Mouse (Mus musculus) urinary bladder, adult 18-20 months (tissue): Measurements from ENCODE around the gene Gpsm3.
"Not testable (repeated sequence)": the region's sequence is repeated elsewhere in the genome, so short reads cannot be mapped to it uniquely, and the experiment has no call there.

ENCODE experiments used
- DNase-seq, 2 experiments: peaks; one replicate each; pipeline ENCODE4 v3.0.0; 2022; ENCODE audit warnings: low spot score in 2 of 2, mixed read lengths in 2 of 2

The Gpsm3 gene

GRCm38 (mm10) chr17:34589681-34590101 lies at the start of gene Gpsm3:
TSS of gene Gpsm3 (plus strand) at chr17:34589806.
- peak in 1 of 2 experiments; percentile 61 for DNase-seq

- DNase-seq = not testable (repeated sequence)
Observed at GRCm38 (mm10) chr17:34543567-34543966, 46.0 kb upstream of the Gpsm3 start.

- no peak for DNase-seq
Observed at GRCm38 (mm10) chr17:34546797-34547196, 42.8 kb upstream of the Gpsm3 start.

- no peak for DNase-seq
Observed at GRCm38 (mm10) chr17:34547601-34548000, 42.0 kb upstream of the Gpsm3 start.

GRCm38 (mm10) chr17:34549156-34549555 lies 40.5 kb upstream of the Gpsm3 start:
- no peak for DNase-seq

GRCm38 (mm10) chr17:34549843-34550242 lies 39.8 kb upstream of the Gpsm3 start:
- no peak for DNase-seq

GRCm38 (mm10) chr17:34555483-34555882 lies 34.1 kb upstream of the Gpsm3 start:
- peak; percentile 66 to 72 for DNase-seq

- no peak for DNase-seq
Observed at GRCm38 (mm10) chr17:34556406-34556805, 33.2 kb upstream of the Gpsm3 start.

GRCm38 (mm10) chr17:34557411-34557810 lies 32.2 kb upstream of the Gpsm3 start:
- no peak for DNase-seq

- DNase-seq = no peak
Observed at GRCm38 (mm10) chr17:34559116-34559515, 30.5 kb upstream of the Gpsm3 start.

- no peak for DNase-seq
Observed at GRCm38 (mm10) chr17:34559895-34560294, 29.7 kb upstream of the Gpsm3 start.

- no peak for DNase-seq
Observed at GRCm38 (mm10) chr17:34560438-34560837, 29.2 kb upstream of the Gpsm3 start.

- no peak for DNase-seq
Observed at GRCm38 (mm10) chr17:34561200-34561599, 28.4 kb upstream of the Gpsm3 start.

GRCm38 (mm10) chr17:34562595-34562994 lies 27.0 kb upstream of the Gpsm3 start:
- no peak for DNase-seq

GRCm38 (mm10) chr17:34563354-34563753 lies 26.3 kb upstream of the Gpsm3 start:
- no peak for DNase-seq

- no peak for DNase-seq
Observed at GRCm38 (mm10) chr17:34564003-34564421, 25.6 kb upstream of the Gpsm3 start, which contains the start of gene Notch4. TSS of gene Notch4 (plus strand) at chr17:34564268.

GRCm38 (mm10) chr17:34564796-34565195 lies 24.8 kb upstream of the Gpsm3 start:
- DNase-seq = no peak

- DNase-seq = no peak
Observed at GRCm38 (mm10) chr17:34567311-34567710, 22.3 kb upstream of the Gpsm3 start.

- DNase-seq = no peak
Observed at GRCm38 (mm10) chr17:34568421-34568820, 21.2 kb upstream of the Gpsm3 start.

GRCm38 (mm10) chr17:34569919-34570318 lies 19.7 kb upstream of the Gpsm3 start:
- no peak for DNase-seq

GRCm38 (mm10) chr17:34571875-34572274 lies 17.7 kb upstream of the Gpsm3 start:
- no peak for DNase-seq

- DNase-seq = no peak
Observed at GRCm38 (mm10) chr17:34572361-34572760, 17.2 kb upstream of the Gpsm3 start.

- no peak for DNase-seq
Observed at GRCm38 (mm10) chr17:34576577-34576976, 13.0 kb upstream of the Gpsm3 start.

- no peak for DNase-seq
Observed at GRCm38 (mm10) chr17:34578070-34578469, 11.5 kb upstream of the Gpsm3 start.
